Mouse (Mus musculus): ENCODE data around the gene Trex1.

Gene Trex1

GRCm38 (mm10) chr9:109016973-109017604 lies 42.4 kb downstream of the Trex1 start:
- no peak for DNase-seq (ENCODE audit: low read depth)

DNA sequence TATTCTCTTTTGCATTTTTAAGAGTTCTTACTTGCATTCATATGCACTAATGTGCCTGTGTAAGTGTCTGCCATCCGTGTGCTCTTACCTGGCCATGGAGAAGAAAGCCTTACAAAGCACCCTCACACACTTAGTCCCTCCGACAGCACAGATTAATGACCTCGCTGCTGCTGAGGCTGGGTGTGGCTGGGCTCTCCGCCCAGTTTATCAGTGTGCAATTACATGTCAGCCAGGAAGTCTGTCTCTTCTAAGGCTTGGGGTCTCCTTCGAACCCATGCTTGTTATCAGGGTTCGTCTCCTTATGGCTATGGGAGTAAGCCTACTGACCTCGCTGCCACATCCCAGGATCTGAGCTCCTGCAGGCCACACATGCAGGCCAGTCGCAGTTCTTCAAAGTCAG lies 44.1 kb downstream of the Trex1 start:
- DNase-seq (ENCODE audit: low read depth), result no peak

DNA sequence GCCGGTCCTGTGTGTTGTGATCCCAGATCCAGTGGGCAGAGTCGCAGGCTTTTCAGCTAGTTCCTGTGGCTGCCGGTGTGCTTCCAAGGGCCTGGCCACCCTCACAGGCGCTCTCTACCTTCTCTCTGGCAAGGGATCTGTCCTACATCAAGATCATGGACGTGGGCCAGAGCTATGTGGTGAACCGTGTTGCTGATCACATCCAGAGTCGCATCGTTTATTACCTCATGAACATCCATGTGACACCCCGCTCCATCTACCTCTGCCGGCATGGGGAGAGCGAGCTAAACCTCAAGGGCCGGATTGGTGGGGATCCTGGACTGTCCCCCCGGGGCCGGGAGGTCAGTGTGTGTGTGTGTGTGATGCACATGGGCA lies 49.2 kb downstream of the Trex1 start:
- no peak for DNase-seq (ENCODE audit: low read depth)

- no peak for DNase-seq (ENCODE audit: low read depth)
Measured at GRCm38 (mm10) chr9:109009636-109010315, 49.8 kb downstream of the Trex1 start.

DNA sequence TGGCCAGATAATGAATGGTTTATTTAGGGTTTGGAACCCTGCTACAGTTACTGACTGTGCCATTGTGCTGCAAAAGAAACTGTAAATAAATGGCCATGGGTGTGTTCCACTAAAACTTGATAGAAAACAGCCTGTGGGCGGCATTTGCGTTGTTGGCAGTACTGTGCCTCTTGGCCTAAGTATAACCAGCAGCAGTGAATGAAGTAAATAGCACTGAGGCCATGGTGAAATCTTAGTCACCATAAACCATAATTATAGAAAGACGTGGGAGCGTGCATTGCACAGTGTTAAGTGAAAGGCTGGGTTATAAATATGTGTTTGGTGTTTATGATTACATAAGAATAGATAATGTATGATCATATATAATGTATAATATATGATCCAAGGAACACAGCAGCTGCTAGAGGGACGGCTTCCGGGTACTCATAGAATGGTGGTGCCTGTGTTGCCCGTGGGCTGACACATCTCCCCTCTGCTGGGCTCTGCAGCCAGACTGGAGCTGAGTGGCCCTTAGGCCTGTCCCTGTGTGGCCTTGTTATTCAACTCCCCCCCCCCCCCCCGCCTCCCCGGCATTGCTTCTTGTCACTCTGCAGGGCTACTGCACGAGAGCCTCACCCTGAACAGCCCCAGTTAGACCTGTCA lies 50.4 kb downstream of the Trex1 start:
- peak; percentile 59 for DNase-seq (ENCODE audit: low read depth)

DNA sequence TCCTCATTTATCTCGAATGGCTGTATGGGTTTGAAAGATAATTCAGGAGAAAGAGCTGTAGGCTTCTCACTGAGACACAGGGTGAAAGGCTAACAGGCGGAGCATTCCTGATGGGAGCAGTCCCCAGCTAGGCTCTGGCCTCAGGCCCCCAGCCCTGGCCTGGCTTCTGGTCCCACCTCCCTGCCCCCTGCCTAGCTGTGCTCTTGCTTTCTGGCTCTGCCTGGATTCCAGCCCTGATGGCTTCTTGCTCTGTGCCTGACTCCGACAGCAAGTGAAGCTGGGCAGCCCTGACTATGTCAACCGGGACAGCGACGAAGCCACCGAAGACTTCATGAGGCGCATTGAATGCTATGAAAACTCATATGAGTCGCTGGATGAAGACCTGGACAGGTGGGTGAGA lies 51.5 kb downstream of the Trex1 start:
- no peak for DNase-seq (ENCODE audit: low read depth)

All from fibroblast of lung, adult 2 months (primary cell).